Mouse (Mus musculus) adrenal gland, adult 18-20 months (tissue): ENCODE results near the gene Sgpp2. TPM values are rescaled to one million over a fixed set of nuclear protein-coding genes. Genes with fewer than 3 reads are reported as not detected.

ENCODE experiments used
- DNase-seq, 2 experiments: peaks; one replicate each; pipeline ENCODE4 v3.0.0; 2021 to 2022; ENCODE audit warnings: low spot score in 2 of 2
- total RNA-seq, 2 experiments: library from RNA; stranded (reverse); gene quantifications; 1 replicate in 1 of 2; 2 replicates in 1 of 2; pipeline ENCODE4 v1.2.3; 2021

Gene Sgpp2
- total RNA-seq, 2 experiments from 2014 or later, result 2.3 to 3.5 TPM

- DNase-seq, result peak; percentile 42 to 61
Observed at GRCm38 (mm10) chr1:78396320-78396913, 86.3 kb downstream of the Sgpp2 start.

DNA sequence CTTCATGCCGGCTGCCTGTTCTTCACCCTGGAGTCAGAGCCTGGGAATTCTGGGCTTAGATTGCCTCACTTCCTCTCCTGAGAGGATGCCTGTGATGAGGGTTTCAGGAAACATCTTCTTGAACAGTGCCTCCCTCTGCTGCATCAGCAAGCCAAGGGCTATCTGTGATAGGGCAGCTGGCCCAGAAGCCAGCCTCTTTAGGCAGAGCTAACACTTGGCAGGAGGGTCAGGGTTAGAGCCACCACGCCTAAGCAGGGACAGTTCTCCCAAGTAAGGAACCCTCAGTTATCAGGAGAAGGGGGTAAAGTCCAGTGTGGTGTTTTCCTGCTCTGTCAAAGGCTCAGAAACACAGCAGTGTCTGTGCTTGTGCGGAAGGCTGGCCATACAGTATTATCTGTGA is 89.6 kb downstream of the Sgpp2 start:
- DNase-seq, result no peak

- DNase-seq, result no peak
Observed at GRCm38 (mm10) chr1:78401413-78401812, 91.3 kb downstream of the Sgpp2 start.

DNA sequence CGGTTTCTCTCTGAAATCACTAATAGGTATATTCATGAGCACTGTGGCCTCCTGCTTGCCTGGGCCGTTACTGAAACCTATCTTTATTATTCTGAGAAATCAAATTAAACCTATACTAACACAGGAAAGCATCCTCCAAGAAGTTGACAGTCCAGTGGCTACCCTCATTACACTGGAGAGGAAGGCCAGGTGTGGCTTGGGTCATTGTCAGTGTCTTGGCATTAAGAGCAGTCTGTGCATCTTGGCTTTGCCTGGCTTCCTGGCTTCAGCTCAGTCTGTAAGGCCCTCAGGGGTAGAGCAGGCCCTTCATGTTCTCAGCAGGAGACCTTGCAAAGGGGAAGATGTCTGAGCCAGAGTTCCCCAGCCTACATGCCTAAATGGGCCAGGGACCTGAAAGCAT is 99.3 kb downstream of the Sgpp2 start:
- no peak for DNase-seq

DNA sequence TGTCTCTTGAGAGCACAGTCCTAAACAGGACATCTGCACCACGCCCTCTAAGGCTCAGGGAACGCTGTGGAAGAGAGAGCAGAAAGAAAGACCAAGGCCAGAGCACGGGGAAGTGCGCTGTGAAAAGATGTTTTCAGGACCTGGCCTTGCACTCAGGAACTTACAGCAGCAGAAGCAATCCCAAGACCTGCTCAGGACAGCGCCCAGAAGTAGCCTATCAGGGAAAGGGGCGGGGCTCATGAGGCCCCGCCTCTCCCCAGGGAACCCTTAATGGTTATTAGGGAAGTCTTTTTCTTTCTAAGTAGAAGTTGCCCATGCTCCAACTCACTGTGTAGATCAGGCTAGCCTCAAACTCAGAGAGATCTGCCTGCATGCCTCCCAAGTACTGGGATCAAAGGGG is 102.5 kb downstream of the Sgpp2 start:
- no peak for DNase-seq

DNA sequence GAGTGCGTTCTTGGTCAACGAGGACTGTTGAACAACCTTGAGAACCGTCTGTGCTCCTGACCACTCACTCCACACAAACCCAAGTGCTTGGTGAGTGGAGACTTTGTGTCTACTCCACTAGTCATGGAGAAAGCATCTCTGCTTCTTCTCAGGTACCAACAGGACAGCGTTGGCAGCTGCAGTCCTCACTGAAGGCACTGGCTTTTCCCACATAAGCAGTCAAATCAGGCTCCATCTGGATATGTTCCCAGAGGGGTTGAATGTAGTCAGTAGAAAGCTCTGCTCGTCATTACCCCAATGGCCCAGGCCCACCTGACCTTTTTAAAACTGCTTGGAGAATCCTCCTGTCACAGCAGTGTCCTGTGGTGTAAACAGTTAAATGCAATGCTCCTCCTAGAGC is 104.3 kb downstream of the Sgpp2 start:
- no peak for DNase-seq

DNA sequence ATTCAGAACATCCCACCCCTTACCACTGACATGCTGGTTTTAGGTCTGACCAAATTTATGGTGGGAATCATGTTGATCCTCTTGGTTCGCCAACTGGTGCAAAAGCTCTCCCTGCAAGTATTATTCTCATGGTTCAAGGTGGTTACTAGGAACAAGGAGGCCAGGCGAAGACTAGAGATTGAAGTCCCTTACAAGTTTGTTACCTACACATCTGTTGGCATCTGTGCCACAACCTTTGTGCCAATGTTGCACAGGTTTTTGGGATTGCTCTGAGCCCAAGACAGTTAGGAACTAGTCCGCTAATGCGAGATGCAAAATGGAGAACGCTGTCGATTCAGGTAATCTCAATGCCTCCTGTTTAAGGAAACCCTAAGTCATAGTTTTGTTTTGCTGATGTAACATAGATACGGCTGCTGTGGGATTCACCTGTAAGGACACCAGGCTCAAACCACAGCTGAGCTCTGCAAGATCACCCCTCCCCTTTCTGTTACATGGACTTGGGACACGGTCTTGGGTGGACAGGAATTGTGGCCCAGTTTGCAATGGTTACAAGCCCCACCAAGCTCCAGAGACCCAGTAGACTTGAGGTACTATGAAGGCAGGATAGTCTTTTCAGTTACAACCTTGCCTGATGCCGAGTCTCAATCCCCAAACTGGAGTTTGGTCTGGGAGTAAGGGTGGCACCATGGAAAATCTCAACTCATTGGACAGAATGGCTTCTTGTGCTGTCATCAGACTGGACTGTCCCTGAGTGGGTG is 107.2 kb downstream of the Sgpp2 start:
- DNase-seq, result no peak

DNA sequence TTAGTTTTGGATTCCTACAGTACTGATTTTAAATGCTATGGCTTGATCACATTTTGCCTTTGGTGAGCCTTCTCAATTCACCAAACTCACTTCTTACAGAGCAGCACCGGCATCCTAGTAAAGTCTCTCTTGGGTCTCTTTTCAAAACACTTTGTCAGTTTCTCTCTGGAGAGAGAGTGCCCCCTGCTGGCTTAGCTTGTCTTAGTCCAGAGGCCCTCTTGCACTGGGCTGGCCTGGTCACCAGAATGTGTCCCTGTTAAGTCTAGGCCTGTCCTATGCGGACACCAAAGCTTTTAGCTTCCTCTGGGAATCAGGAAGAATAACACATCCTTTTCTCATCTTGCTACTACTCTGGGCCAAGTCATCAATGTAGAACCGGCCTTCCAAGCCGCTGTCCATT is 109.4 kb downstream of the Sgpp2 start:
- DNase-seq, result peak; percentile 79 to 81

- DNase-seq, result no peak
Observed at GRCm38 (mm10) chr1:78420271-78420670, 110.1 kb downstream of the Sgpp2 start.

DNA sequence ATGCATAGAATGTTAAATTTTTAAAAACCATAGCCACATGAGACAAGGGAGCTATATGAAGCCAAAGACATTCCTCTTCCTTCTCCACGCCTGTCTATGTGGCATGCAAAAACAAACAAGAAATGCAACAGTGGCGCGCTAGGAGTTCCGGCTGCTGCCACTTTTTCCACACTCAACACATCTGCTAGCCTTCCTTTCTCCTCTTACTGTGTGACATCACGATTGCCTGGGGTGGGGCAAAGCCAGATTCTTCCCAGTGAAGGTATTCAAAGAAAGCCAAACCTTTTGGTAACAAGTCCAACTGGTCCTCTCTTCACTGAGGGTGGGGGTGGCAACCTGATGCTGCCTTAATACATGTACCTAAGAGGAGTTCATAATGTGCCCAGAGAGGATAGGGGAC is 111.6 kb downstream of the Sgpp2 start:
- no peak for DNase-seq

GRCm38 (mm10) chr1:78422576-78422975 is 112.4 kb downstream of the Sgpp2 start:
- no peak for DNase-seq

DNA sequence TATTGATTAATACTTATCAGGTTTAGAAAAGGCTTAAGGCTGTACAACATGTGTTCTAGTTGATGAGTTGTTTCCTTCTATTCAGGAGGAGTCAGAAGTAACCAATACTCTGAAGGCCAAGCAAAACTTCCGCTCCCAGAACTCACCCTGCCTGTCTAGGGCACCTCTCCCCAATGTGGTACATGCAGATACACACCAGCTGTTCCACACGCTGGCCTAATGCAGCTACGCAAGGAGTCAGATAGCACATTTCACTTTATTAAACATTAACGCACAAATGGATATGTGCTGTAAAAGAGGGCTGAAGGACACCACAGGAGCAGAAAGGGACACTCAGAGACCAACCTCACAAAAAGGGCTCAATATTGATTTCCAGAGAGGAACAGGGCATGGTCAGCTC is 114.7 kb downstream of the Sgpp2 start:
- no peak for DNase-seq

DNA sequence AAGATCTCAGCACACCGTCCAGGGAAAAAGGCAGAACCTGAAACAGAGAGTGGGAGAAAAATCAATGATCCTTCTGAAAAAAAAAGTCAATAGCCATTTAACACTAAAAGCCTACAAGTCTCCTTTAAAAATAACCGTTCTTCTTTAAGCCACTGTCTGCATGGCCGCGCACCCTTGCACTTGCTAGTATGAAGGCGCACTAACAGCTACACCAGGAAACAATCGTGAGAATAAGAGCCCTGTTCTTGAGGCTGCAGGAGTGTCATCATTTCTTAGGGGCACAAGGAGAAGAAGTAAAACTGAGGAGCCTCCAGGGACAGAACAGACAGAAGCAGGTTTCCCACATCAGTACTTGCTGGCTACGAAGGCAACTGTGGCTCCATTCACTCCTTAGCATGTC is 115.2 kb downstream of the Sgpp2 start:
- no peak for DNase-seq

DNA sequence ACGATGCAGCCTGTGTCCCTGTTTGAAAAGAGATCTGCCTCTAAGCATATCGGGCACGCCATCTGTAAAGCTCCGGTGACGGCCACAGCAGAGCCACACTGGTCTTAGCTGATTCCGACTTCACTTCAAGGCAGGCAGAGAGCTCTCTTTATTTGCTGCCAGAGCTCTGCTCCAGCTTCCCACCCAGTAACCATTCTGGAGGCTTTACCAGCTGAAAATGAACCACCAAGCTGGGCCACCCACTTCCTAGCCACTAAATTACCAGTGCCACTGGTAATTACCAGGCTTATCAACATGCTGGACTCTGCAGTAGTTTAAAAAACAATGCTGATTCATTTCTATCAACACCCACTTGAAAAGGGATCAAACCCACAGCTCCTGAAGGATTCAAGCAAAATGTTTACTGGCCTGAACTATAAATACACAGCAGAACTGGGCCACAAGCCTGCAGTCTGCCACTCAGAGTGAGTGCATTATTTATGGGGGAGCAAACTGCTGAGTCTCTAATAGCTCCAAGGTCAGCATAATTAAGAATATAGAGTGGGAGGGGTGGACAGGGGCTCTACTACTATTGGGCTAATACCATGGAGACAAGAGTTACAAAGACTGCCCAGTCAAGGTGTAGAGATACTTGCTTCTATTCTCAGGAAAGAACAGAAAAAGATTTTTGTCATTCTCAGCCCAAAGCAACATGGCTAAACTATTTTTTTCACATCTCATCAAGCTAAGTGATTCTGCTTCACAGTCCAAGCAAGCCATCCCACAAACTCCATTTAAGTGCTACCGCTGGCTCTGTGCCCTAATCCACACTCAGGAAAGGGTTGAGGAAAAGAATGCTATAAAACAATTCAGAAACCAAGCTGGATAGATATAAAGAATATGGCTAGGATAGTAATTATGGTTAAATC is 115.9 kb downstream of the Sgpp2 start:
- DNase-seq, result no peak

DNA sequence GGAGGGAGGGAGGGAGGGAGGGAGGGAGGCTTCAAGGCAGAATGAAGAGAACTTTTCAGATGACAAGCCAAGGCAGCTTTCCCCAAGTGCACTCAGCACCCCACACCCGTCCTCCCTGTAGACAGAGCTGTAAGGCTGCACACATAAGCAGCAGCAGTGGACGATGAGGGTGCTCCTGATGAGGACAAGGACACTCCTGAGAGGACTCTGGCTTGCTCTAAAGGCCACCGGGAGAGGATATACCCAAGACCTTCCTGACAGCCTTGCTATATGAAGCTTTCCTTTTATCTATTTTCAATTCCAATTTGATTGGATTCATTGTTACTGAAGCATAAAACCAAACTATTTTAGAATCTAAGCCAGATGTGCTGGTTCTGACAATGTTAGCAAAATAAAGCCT is 116.7 kb downstream of the Sgpp2 start:
- DNase-seq, result no peak

DNA sequence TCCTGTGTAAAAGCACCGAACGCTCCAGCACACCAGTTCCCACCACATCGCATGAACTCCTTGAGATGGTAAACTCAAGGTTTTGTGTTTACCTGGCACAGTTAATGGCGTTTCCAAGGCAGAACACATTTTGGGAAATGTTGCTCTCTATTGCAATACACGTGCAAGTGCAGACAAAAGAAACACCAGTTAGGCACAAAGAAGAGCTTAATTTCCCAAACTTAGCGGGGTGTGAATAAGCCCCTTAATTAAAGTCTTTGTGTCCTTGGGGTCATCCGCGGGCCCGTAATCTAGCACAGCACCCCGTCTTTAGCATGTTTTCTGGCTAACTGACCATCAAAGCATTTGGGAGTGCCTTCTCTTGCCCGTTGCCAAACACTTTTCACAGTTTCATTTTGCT is 118.7 kb downstream of the Sgpp2 start:
- DNase-seq, result no peak

GRCm38 (mm10) chr1:78433472-78433871 is 123.3 kb downstream of the Sgpp2 start:
- DNase-seq, result no peak

- DNase-seq, result no peak
Observed at GRCm38 (mm10) chr1:78435967-78436366, 125.8 kb downstream of the Sgpp2 start.

GRCm38 (mm10) chr1:78436445-78436844 is 126.3 kb downstream of the Sgpp2 start:
- DNase-seq, result no peak

DNA sequence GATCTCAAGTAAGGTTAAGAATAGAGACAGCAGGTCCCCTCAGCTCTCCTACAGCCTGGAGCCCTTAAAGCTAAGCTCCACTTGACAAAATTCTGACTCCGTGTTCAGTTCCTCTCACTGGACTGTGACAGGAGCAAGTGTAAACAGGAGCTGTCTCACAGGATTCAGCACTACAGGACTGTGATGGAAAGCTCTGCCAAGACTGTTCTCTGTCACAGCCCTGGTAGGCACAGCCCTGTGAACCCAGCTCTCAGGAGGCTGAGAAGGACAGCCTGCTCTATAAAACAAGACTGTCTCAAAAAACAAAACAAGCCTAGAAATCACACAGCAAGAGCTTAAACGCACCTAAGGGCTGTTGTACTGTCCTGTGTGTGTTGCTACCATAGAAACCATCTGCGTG is 127.0 kb downstream of the Sgpp2 start:
- no peak for DNase-seq

- DNase-seq, result no peak
Observed at GRCm38 (mm10) chr1:78440716-78441115, 130.6 kb downstream of the Sgpp2 start.

- DNase-seq, result no peak
Observed at GRCm38 (mm10) chr1:78443056-78443455, 132.9 kb downstream of the Sgpp2 start.
